Mouse (Mus musculus): ENCODE data around the gene Oaz1.
A peak's percentile ranks its signal among the peaks of the same experiment; 100 is the strongest.
"Not testable (repeated sequence)": the region's sequence is repeated elsewhere in the genome, so short reads cannot be mapped to it uniquely, and the experiment has no call there.

Oaz1 gene

DNA sequence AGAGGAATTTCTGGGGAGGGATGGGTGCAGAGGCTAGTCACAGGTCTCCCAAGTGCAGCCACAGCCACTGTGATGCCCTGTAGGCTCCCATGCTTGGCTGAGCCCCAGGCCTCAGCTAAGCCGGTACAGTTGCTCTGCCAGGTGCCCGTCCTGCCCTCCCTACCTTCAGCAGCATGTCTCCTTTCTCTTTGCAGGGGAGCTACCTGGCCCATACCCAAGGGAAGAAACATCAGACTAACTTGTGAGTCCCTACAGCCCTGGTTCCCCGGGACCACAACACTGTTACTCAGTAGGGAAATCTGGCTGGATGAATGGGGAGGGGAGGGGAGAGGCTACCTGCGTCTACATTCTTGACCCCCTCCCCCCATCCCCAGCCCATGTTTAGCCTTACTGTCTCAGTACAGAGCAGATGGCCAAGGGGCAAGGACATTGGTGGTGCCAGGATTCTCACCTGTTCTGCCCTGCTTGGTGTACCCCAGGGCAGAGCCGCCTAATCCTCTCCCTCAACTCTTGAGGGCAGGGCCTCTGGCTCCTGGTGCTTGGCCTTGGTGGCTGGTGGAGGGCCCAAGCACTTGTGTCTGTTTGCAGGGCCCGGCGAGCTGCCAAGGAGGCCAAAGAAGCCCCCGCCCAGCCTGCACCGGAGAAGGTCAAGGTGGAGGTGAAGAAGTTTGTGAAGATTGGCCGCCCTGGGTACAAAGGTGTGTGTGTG lies 24.1 kb upstream of the Oaz1 start:
- no peak for DNase-seq (ENCODE audit: low read depth, low spot score)

DNA sequence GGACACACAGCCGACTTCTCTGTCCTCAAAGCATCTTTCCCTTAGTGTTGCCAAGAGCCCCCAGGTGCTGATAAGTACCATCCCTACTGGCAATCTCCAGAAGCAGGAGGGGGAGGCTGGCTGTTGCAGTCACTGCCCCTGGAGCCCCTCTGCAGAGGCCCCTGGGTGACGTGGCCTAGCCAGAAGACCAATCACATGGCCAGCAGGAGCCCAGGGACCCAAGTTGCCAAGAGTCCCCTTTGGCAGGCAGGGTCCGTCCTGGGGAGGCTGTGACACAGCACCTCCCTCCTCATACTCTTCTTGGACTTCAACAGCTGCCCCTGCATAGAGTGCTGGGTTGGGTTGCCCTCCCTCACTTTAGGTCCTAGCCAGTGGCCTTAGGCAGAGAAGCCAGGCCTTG lies 23.5 kb upstream of the Oaz1 start:
- no peak for DNase-seq (ENCODE audit: low read depth, low spot score)

DNA sequence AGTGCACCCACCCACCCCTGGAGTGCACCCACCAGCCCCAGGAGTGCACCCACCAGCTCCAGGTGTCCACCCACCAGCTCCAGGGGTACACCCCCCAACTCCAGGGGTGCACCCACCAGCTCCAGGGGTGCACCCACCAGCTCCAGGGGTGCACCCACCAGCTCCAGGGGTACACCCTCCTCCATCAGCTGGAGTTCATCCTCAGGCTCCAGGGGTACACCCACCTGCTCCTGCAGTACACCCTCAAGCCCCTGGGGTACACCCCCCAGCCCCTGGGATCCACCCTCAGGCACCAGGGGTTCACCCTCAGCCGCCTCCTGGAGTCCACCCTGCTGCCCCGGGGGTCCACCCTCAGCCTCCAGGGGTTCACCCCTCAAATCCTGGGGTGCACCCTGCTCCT lies 22.1 kb upstream of the Oaz1 start:
- no peak for DNase-seq (ENCODE audit: low read depth, low spot score)

DNA sequence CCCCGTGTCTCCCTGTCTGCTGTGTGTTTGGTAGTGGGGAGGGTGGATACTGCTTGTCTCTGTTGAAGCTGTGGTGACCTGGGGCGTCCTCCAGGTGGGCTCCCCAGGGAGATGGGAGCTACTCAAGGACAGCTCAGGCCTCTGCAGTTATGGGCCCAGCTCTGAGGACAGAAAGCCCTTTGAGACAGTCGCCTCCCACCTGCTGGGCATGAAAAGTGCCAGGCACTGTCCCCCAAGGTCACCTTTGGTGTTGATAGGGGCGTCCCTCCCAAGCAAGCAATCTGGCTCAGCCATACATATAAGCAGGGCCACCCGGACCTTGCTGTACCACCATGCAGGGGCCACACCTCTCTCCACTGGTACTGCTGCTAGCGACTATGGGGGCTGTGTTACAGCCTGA lies 21.5 kb upstream of the Oaz1 start, which contains the start of gene Amh:
Gene Amh (plus strand): TSS at position 328 of the 400 bp plus-strand sequence.
- no peak for DNase-seq (ENCODE audit: low read depth, low spot score)

- no peak for DNase-seq (ENCODE audit: low read depth, low spot score)
Observed at GRCm38 (mm10) chr10:80805322-80805721, 21.1 kb upstream of the Oaz1 start.

GRCm38 (mm10) chr10:80805925-80806324 lies 20.5 kb upstream of the Oaz1 start:
- DNase-seq (ENCODE audit: low read depth, low spot score), result peak; percentile 78

DNA sequence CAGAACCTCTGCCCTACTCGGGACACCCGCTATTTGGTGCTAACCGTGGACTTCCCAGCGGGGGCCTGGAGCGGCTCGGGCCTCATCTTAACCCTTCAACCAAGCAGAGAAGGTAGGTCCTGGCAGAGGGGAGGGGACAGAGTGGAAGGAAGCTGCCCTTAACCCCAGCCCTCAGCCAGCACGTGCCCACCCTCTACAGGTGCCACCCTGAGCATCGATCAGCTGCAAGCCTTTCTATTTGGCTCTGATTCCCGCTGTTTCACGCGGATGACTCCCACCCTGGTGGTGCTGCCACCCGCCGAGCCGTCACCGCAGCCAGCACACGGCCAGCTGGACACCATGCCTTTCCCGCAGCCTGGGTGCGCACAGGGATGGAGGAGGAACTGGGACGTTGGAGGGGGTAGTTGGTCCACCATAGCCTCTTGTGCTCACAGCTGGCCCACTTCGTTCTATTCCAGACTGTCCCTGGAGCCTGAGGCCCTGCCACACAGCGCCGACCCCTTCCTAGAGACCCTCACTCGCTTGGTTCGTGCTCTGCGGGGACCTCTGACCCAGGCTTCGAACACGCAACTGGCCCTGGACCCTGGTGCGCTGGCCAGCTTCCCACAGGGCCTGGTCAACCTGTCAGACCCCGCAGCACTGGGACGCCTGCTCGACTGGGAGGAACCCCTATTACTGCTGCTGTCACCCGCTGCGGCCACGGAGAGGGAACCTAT lies 20.0 kb upstream of the Oaz1 start:
- no peak for DNase-seq (ENCODE audit: low read depth, low spot score)

DNA sequence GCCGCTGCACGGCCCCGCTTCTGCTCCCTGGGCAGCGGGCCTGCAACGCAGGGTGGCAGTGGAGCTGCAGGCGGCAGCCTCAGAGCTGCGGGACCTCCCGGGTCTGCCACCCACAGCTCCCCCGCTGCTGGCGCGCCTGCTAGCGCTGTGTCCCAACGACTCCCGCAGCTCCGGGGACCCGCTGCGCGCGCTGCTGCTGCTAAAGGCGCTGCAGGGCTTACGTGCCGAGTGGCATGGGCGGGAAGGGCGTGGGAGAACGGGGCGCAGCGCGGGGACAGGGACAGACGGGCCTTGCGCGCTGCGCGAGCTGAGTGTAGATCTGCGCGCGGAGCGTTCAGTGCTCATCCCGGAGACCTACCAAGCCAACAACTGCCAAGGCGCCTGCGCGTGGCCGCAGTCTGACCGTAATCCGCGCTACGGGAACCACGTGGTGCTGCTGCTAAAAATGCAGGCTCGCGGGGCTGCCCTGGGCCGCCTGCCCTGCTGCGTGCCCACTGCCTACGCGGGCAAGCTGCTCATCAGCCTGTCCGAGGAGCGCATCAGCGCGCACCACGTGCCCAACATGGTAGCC lies 19.3 kb upstream of the Oaz1 start:
- DNase-seq (ENCODE audit: low read depth, low spot score), result peak; percentile 70

GRCm38 (mm10) chr10:80808099-80808984 lies 18.1 kb upstream of the Oaz1 start:
- no peak for DNase-seq (ENCODE audit: low read depth, low spot score)

DNA sequence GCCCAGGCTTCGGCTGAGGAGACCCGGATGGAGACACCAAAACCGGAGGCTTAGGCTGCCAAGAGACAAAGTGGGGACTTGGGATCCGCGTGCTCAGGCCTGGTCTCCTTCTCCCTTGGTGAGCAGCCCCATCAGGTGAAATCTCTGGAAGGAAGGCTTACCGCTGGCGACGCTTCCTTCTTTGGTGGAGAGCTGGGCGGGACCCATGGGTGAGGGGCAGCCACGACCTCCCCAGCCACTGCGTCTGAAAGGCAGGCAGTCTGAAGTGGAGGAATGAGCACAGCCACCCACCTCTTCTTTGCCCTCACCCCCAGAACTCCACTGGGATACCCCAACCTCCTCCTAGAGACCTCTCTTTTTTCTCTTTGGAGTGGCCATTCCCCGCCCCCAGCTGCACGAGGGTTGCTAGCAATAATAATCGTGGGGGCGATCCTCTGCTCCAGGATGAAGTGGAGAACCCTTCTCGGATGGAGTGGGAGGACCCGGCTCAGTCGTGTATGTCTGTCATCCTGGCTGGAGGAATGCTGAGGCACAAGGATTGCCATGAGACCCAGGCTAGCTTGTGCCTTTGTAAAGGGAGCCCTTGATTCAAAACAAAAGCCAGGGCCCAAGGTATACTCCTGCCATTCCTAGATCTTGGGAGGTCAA lies 17.3 kb upstream of the Oaz1 start:
- no peak for DNase-seq (ENCODE audit: low read depth, low spot score)

DNA sequence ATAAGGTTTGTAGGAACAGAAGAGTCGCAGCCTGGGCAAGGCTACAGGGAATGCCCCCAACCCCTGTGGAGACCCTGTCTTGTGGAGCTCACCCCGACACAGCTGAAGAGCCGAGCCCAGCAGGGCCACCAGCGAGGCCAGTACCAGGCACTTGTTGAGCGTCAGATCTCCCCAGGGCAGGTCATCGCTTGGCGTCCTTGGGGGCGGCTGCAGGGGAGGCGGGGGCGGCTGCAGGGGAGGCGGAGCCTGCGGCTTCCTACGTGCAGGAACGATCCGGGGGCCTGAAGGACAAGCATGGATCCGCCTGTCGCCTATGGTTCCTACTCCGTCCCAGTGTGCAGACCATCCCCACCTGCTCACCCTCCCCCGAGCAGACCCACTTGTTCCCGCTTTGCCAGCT lies 16.4 kb upstream of the Oaz1 start:
- DNase-seq (ENCODE audit: low read depth, low spot score), result no peak

DNA sequence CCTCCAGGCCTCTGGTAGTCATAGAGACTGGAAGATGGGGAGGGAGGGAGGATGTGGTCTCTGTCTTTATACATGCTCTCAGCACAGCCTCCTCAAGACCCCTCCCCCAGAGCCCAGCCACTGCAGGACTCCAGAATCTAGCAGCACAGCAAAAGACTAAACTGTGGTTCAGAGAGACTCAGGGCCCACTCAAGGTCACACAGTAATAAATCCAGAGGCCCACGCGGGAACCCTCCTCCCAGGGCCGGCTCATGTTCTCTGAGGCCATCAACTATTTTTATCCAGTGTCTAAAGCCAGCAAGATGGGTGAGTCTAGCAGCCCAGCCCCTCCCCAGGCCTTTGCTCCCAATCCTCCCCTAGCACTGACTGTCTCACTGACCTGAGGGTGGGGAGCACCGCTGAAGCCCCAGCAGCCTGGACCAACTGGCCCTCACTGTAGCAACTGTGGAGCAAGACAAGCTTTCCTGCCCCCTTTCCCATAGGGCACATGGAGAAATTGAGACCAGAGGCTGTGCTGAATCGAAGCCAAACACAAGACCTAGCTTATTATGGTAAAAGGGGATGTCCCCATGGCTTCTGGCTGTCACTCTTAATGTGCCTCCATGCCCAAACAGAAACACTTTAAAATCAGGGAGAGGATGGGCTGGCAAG lies 13.9 kb upstream of the Oaz1 start:
- no peak for DNase-seq (ENCODE audit: low read depth, low spot score)

GRCm38 (mm10) chr10:80813366-80813765 lies 13.1 kb upstream of the Oaz1 start, which contains the start of gene Jsrp1:
Gene Jsrp1, minus strand, starts transcription at chr10:80813498.
- no peak for DNase-seq (ENCODE audit: low read depth, low spot score)

- no peak for DNase-seq (ENCODE audit: low read depth, low spot score)
Observed at GRCm38 (mm10) chr10:80814800-80815199, 11.7 kb upstream of the Oaz1 start.

GRCm38 (mm10) chr10:80816303-80816702 lies 10.2 kb upstream of the Oaz1 start:
- DNase-seq (ENCODE audit: low read depth, low spot score), result not testable (repeated sequence)

GRCm38 (mm10) chr10:80817164-80817563 lies 9.3 kb upstream of the Oaz1 start:
- no peak for DNase-seq (ENCODE audit: low read depth, low spot score)

DNA sequence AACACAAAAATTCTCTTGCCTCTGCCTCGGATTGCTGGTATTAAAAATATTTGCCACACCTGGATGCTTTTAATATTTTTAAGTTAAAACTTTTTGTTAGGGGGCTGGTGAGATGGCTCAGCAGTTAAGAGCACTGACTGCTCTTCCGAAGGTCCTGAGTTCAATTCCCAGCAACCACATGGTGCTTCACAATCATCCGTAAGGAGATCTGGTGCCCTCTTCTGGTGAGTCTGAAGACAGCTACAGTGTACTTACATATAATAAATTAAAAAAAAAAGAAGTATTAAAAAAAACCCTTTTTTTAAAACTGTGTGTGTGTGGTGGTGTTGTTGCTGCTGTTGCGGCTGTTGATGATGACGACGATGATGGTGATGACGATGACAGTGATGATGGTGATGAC lies 8.5 kb upstream of the Oaz1 start:
- DNase-seq (ENCODE audit: low read depth, low spot score), result peak; percentile 61

DNA sequence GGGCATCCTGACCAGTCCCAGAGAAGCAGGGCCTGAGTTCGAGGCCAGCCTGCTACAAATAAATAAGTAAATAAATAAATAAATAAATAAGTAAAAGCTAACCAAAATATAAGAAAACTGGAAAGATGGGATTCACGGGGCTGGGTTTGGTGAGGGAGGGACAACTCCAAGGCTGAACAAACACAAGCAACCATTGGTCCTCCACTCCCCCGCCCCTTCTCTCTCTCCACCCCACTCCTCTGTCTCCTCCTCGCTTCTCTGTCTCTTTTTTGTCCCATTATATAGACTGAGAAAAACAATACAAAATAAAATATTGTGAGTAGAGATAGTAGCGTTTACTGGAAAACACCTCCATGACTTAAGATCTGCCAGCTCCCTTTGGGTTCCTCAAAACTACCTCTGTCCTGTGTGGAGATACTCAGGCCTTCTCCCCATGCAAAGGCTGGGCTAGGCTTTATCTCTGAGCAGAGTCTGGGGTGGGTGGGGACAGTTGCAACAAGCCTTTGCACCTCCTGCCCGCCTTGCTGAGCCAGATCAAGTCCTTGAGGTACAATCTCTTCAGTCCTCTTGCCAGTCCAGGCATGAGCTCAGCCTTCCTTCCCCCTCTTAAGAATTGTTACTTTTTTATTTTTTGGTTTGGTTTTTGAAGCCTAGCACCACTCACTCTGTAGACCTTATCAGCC lies 7.7 kb upstream of the Oaz1 start:
- DNase-seq (ENCODE audit: low read depth, low spot score), result no peak

GRCm38 (mm10) chr10:80819406-80819805 lies 7.0 kb upstream of the Oaz1 start:
- DNase-seq (ENCODE audit: low read depth, low spot score), result no peak

GRCm38 (mm10) chr10:80821991-80822390 lies 4.5 kb upstream of the Oaz1 start:
- DNase-seq (ENCODE audit: low read depth, low spot score), result peak; percentile 65
